Mouse (Mus musculus): Measurements from ENCODE around the gene Ripor2. TPM values are rescaled to one million over a fixed set of nuclear protein-coding genes. Genes with fewer than 3 reads are reported as not detected.

Ripor2 gene
- total RNA-seq, 2 experiments from 2014 or later = 55.7 to 56.5 TPM

GRCm38 (mm10) chr13:24693312-24693711 is 111.3 kb downstream of the Ripor2 start:
- intact Hi-C loops (cut with DNase I) = no loop called here
- DNase-seq = no peak

DNA sequence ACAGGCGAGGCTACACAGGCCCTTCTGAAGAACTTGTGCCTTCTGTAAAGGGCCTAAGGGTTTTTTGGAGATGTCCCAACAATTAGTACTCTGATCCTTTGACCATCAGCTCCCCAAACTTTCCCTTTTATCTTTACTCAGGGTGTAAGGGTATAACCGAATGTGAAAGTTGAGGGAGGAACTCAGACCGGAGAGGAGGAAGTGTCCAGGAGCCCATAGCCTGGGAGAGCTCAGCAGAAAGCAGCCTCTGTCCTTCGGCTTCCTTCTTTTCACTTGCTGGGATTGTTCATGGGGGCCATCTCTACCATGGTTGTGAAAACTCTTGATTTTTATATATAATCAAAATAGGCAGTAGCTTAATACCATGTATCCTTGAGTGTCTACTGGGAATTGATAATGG is 116.8 kb downstream of the Ripor2 start:
- DNase-seq = no peak
- intact Hi-C loops (cut with DNase I) = no loop called here

DNA sequence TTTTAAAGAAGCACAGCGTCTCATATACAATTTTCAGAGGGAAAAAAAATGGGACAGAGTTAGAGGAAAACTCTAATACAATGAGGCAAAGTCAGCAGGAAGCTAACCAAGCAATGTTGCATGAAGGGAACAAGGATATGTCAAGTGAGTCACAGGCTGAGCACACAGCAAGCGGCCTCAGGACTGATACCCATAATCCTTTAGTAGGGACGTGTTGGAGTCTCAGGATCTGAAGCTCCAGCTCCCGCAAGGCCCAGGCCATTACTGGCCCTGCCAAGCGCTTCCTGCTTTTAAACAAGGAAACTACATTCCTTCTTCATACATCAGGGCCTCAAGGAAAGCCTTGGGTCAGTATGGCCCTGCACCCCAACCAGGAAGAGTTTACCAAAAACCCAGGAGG is 120.1 kb downstream of the Ripor2 start:
- intact Hi-C loops (cut with DNase I) = no loop called here
- DNase-seq = no peak

DNA sequence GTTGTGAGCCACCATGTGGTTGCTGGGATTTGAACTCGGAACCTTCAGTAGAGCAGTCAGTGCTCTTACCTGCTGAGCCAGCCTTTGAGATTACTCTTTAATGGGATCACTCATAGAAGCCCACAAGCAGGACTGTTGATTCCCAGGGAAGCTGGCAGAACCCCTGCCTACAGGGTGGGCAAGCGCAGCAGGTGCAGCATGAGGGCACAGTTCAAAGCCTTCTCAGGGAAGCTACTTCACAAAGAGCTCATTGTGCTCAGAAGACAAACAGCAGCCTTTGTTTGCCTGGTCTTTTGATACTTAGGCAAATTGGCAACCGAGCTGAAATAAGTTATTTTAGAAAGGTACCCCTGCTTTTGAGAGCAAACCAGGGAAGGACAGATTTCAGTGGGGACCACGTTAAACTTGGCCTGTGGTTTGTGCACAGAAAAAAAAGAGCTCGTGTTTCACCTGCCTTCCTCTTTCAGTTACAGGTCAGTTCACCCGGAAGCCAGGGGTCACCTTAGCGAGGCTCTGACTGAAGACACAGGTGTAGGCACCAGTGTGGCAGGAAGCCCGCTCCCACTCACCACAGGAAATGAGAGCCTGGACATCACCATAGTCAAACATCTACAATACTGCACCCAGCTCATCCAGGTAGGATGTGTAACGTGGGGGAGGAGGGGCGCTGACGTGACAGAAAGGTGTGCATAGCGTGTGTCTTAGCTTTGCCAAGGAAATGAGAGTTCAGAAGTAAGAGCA is 127.8 kb downstream of the Ripor2 start:
- intact Hi-C loops (cut with DNase I) = no loop called here
- DNase-seq = no peak

DNA sequence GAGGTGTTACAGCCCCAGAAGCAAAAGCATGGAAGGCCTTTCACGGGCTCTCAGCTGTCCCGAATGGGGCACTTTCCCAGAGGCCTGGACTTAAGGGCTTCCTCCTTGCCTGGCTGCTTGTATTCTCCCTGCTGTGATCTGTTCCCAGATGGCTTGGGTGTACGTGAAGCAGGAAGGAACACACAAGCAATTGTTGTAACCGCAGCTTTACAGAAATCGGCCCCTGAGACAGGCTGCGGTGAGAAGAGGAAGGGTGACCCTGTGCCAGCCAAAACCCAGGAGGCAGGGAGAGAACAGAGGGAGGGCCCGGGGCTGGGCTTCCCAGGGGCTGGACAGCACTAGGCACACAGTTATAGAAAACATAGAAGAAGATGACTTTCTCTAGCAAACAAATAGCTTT is 129.0 kb downstream of the Ripor2 start:
- no peak for DNase-seq
- intact Hi-C loops (cut with DNase I) = no loop called here

DNA sequence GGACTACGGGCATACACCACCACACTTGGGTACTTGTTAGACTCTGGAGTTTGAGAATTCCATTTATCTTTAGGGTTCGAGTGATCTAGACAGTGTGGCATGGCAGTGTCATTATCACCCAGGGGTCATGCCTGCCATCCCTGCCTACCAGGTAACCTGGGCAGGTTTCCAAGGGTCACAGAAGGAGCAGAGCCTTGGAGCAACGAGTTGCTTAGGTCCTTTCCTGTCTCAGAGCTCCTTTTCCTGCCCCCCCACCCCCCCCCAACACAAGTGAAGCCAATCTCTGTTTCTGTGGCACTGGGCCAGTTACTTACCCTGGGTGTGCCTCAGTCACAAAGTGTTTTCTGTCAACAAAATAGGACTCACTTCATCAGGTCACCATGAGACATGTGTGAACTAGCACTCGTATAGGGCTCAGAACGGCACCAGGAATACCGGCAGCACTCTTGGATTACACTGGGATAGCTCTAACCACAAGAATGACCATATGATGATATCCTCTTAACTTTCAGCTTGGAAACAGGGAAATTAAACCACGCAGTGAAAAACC is 130.7 kb downstream of the Ripor2 start:
- intact Hi-C loops (cut with DNase I) = no loop called here
- no peak for DNase-seq

GRCm38 (mm10) chr13:24713434-24714000 is 131.5 kb downstream of the Ripor2 start:
- intact Hi-C loops (cut with DNase I) = no loop called here
- DNase-seq = peak; percentile 89

- intact Hi-C loops (cut with DNase I) = no loop called here
These were observed 132.4 kb downstream of the Ripor2 start for GRCm38 (mm10) chr13:24714360-24714885.

DNA sequence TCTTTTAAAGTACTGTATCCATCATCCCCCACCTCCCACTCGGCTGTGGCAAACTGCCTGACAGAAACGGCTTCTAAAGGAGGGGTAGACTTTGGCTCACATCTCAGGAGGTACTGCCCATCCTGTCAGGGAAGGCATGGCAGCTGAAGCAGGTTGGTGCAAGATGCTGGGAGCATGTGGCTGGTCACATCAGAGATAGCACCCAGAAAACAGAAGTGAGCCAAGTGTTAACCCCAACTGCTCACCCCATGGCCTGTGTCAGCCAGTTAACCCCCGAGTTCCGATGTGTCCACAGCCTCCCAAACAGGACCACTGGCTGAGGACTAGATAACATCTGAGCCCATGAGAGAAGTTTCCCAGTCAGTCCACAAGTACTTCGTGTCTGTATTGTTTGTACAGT is 133.6 kb downstream of the Ripor2 start:
- DNase-seq = no peak
- intact Hi-C loops (cut with DNase I) = no loop called here

More at GRCm38 (mm10) chr13:24714360-24714885, 132.4 kb downstream of the Ripor2 start:
- no peak for DNase-seq

DNA sequence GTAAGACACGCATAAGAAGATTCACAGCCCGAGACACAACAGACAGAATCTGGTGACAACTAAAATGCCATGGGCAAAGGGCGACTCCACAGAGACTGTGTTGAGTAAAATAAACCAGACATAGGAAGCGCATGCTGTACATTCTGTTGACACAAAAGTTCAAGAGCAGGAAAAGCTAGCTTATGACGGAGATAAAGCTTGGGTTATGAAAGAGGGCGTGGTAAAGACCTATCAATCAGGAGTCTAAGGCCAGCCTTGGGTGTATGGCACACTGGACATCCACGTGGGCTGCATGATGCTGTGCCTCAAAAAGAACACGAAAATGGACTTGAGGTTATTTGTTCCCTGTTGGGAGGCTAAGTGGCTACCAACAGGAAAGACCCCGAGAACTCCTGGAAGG is 134.5 kb downstream of the Ripor2 start:
- no peak for DNase-seq
- intact Hi-C loops (cut with DNase I) = no loop called here

GRCm38 (mm10) chr13:24717677-24718076 is 135.7 kb downstream of the Ripor2 start:
- DNase-seq = no peak
- intact Hi-C loops (cut with DNase I) = no loop called here

DNA sequence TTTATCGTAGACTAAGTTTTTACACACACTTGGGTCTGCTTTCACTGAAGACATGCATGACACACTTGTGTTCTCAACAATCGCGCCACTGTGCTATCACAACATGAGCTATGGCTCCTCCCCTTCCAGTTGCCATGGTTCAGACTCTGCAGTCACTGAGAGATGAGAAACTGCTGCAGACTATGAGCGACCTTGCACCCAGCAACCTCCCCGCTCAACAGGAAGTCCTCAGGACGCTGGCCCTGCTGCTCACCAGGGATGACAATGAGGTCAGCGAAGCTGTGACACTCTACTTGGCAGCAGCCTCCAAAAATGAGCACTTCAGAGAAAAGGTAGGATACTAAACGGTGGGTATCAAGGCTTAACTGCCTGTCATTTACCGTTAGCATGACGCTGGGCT is 139.5 kb downstream of the Ripor2 start:
- intact Hi-C loops (cut with DNase I) = no loop called here
- no peak for DNase-seq

DNA sequence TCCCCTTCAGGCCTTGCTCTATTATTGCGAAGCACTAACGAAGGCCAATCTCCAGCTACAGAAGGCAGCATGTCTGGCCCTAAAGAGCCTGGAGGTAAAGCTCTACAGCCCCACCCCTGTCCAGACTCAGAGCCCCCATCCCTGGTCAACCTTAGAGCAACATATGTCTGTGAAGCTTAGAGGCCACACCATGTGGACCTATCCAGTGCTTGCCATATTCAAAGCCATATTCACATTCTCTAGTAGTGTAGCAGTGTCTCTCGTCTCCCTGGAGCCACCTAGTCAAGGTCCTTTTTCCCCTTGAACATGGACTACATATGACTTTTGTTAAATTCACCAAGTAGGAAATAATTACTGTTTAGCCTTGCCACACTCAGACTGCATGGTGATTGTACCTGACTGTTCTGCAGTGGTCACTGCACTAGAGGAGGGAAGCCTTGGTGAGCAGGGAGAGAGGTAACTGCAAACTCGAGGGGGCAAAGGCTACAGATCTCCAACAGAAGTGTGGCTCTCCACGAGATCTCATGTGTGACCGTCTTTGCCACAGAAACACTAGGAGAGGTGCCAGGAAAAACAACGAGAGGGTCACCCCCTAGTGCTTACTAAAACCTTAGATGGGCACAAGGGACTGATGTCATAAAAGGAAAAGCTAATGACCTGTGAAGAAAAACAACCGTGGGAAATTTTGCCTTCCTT is 141.9 kb downstream of the Ripor2 start:
- intact Hi-C loops (cut with DNase I) = no loop called here
- no peak for DNase-seq

DNA sequence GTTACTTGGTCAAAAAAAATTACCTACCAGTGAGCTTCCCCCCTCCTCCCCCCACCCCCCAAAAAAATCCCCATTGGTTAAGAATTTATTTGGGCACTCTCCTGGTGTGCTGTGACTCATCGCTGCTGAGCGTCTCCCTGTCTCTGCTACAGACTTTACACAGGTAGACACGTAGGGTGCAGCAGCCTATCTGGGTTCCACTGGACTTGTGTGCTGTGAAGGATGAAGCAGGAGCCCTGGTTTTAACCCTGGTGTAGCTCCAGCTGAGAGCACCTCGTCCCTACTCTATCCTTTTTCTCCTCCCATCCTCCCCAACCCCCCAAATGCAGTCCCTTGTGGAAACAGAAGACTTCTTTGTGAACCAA is 142.4 kb downstream of the Ripor2 start:
- intact Hi-C loops (cut with DNase I) = no loop called here
- no peak for DNase-seq

GRCm38 (mm10) chr13:24729128-24729527 is 147.1 kb downstream of the Ripor2 start:
- intact Hi-C loops (cut with DNase I) = no loop called here
- no peak for DNase-seq

DNA sequence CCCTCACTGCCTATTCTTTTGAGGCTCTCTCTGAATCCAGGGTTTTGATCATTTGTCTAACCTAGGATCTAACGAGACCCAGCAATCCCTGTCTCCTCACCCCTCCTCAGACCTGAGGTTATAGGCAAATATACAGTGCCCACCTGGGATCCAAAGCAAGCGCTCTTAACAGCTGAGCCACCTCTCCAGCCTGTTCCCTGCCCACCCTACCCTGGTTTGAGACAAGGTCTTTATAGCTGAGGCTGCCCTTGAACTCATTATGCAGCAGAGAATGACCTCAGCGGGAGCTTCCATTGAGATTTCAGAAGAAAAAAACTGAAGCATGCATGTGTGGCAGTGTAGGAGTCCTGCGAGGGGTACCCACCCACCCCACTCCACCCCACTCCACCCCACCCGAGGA is 152.5 kb downstream of the Ripor2 start:
- intact Hi-C loops (cut with DNase I) = no loop called here
- DNase-seq = no peak

GRCm38 (mm10) chr13:24735608-24736131 is 153.7 kb downstream of the Ripor2 start:
- DNase-seq = no peak
- intact Hi-C loops (cut with DNase I) = no loop called here

GRCm38 (mm10) chr13:24741028-24741427 is 159.0 kb downstream of the Ripor2 start, which contains the start of gene Armh2:
Armh2 (plus strand) TSS chr13:24741232.
- DNase-seq = no peak
- intact Hi-C loops (cut with DNase I) = no loop called here

- intact Hi-C loops (cut with DNase I) = no loop called here
- no peak for DNase-seq
These were observed 165.8 kb downstream of the Ripor2 start for GRCm38 (mm10) chr13:24747823-24748222.

GRCm38 (mm10) chr13:24750807-24751206 is 168.8 kb downstream of the Ripor2 start:
- DNase-seq = no peak
- intact Hi-C loops (cut with DNase I) = no loop called here

- intact Hi-C loops (cut with DNase I) = no loop called here
- no peak for DNase-seq
These were observed 169.4 kb downstream of the Ripor2 start for GRCm38 (mm10) chr13:24751396-24751795.
